Mouse (Mus musculus) CH12.LX (cell line): Measurements from ENCODE around the gene Akt2. TPM values are rescaled to one million over a fixed set of nuclear protein-coding genes. Genes with fewer than 3 reads are reported as not detected.
A peak's percentile ranks its signal among the peaks of the same experiment; 100 is the strongest.

Source experiments
- DNase-seq: peaks from one replicate; pipeline ENCODE4 v3.0.0-alpha.2; 2013; ENCODE audit errors: extremely low read depth
- H3K27ac ChIP-seq: 2 replicates; pipeline ENCODE4 v1.5.1; 2012; ENCODE audit warnings: low read depth, mild to moderate bottlenecking, control low read depth, moderate library complexity; ENCODE audit not compliant: insufficient read depth
- H3K27me3 ChIP-seq: replicated peaks from 2 replicates; pipeline ENCODE3; 2012; ENCODE audit warnings: inconsistent platforms
- H3K36me3 ChIP-seq, 2 experiments: replicated peaks in 1 of 2; 2 replicates each; pipeline versions ENCODE3 to v1.6.1; 2012; ENCODE audit warnings: inconsistent platforms in 1 of 2, low read length in 1 of 2, mild to moderate bottlenecking in 1 of 2, mixed read lengths in 1 of 2, moderate library complexity in 1 of 2; ENCODE audit not compliant: control insufficient read depth in 1 of 2, insufficient read depth in 1 of 2
- H3K4me1 ChIP-seq, 2 experiments: 2 replicates each; pipeline ENCODE4 v1.6.1; 2012; ENCODE audit warnings: inconsistent platforms in 1 of 2, moderate library complexity in 1 of 2; ENCODE audit not compliant: insufficient read depth in 2 of 2, control insufficient read depth in 1 of 2
- H3K4me2 ChIP-seq: 2 replicates; pipeline ENCODE4 v1.6.1; 2012; ENCODE audit warnings: low read depth, mild to moderate bottlenecking, control low read depth; ENCODE audit not compliant: poor library complexity, insufficient read depth, severe bottlenecking
- H3K4me3 ChIP-seq, 3 experiments: fragments of 150-350 bp in 1 of 3; sonication (generic) in 1 of 3; replicated peaks in 1 of 3; 2 replicates each; pipeline versions ENCODE3 to v1.5.1; 2011 to 2012; ENCODE audit warnings: low read depth in 2 of 3, low read length in 2 of 3, mild to moderate bottlenecking in 2 of 3, moderate library complexity in 2 of 3, control low read depth in 1 of 3, improper control_type of control experiment in 1 of 3, inconsistent platforms in 1 of 3, mixed read lengths in 1 of 3; ENCODE audit not compliant: poor library complexity in 1 of 3
- H3K79me2 ChIP-seq: replicated peaks from 2 replicates; pipeline ENCODE4 v1.6.1; 2012; ENCODE audit warnings: mild to moderate bottlenecking, moderate library complexity; ENCODE audit not compliant: control insufficient read depth, poor library complexity, insufficient read depth, severe bottlenecking; ENCODE audit errors: extremely low read depth
- H3K9ac ChIP-seq: 2 replicates; pipeline ENCODE4 v1.6.1; 2012; ENCODE audit warnings: low read depth, mild to moderate bottlenecking, control low read depth, moderate library complexity; ENCODE audit not compliant: insufficient read depth
- H3K9me3 ChIP-seq: replicated peaks from 2 replicates; pipeline ENCODE3; 2012; ENCODE audit warnings: low read length, inconsistent platforms, mixed read lengths
- BHLHE40 ChIP-seq: IDR thresholded peaks from 2 replicates; pipeline ENCODE4 v1.6.1; 2011; ENCODE audit warnings: mild to moderate bottlenecking, low read depth, low read length, improper control_type of control experiment
- CHD1 ChIP-seq: IDR thresholded peaks from 2 replicates; pipeline ENCODE4 v1.6.1; 2012; ENCODE audit warnings: low read depth, low read length, improper control_type of control experiment, inconsistent platforms
- CHD2 ChIP-seq: IDR thresholded peaks from 2 replicates; pipeline ENCODE4 v1.6.1; 2011; ENCODE audit warnings: low read length, improper control_type of control experiment
- CTCF ChIP-seq, 2 experiments: IDR thresholded peaks in 1 of 2; conservative IDR thresholded peaks in 1 of 2; 2 replicates each; pipeline ENCODE4 v1.5.1; 2011 to 2012; ENCODE audit warnings: low read depth in 2 of 2, low read length in 2 of 2, improper control_type of control experiment in 1 of 2, inconsistent platforms in 1 of 2, mild to moderate bottlenecking in 1 of 2, moderate library complexity in 1 of 2
- E2F4 ChIP-seq: IDR thresholded peaks from 2 replicates; pipeline ENCODE4 v1.6.1; 2011; ENCODE audit warnings: low read depth, low read length, improper control_type of control experiment; ENCODE audit not compliant: insufficient replicate concordance
- ETS1 ChIP-seq: conservative IDR thresholded peaks from 2 replicates; pipeline ENCODE4 v1.6.1; 2012; ENCODE audit warnings: low read depth, mild to moderate bottlenecking, inconsistent platforms, low read length, improper control_type of control experiment, moderate library complexity
- GABPA ChIP-seq: IDR thresholded peaks from 2 replicates; pipeline ENCODE4 v1.6.1; 2012; ENCODE audit warnings: low read depth, low read length, improper control_type of control experiment, inconsistent platforms; ENCODE audit not compliant: insufficient replicate concordance
- IRF4 ChIP-seq: IDR thresholded peaks from 2 replicates; pipeline ENCODE4 v1.6.1; 2014; ENCODE audit warnings: low read depth, mild to moderate bottlenecking, inconsistent platforms, low read length, improper control_type of control experiment
- JUN ChIP-seq: IDR thresholded peaks from 2 replicates; pipeline ENCODE4 v1.6.1; 2011; ENCODE audit warnings: low read depth, mild to moderate bottlenecking, low read length, improper control_type of control experiment, moderate library complexity; ENCODE audit not compliant: insufficient read depth
- JUND ChIP-seq: conservative IDR thresholded peaks from 2 replicates; pipeline ENCODE4 v1.6.1; 2011; ENCODE audit warnings: low read depth, low read length, improper control_type of control experiment
- MAFK ChIP-seq: IDR thresholded peaks from 2 replicates; pipeline ENCODE4 v1.6.1; 2011; ENCODE audit warnings: low read length, improper control_type of control experiment; ENCODE audit not compliant: insufficient replicate concordance
- MAX ChIP-seq: IDR thresholded peaks from 2 replicates; pipeline ENCODE4 v1.6.1; 2011; ENCODE audit warnings: low read length, improper control_type of control experiment
- MEF2A ChIP-seq: IDR thresholded peaks from 2 replicates; pipeline ENCODE4 v1.6.1; 2014; ENCODE audit warnings: low read depth, mild to moderate bottlenecking, inconsistent platforms, low read length, improper control_type of control experiment, borderline replicate concordance
- MYC ChIP-seq: IDR thresholded peaks from 2 replicates; pipeline ENCODE4 v1.6.1; 2011; ENCODE audit warnings: low read depth, mild to moderate bottlenecking, improper control_type of control experiment, low read length
- PAX5 ChIP-seq: IDR thresholded peaks from 2 replicates; pipeline ENCODE4 v1.6.1; 2012; ENCODE audit warnings: low read length, inconsistent platforms, mixed read lengths
- POLR2A ChIP-seq: IDR thresholded peaks from 2 replicates; pipeline ENCODE4 v1.6.1; 2011; ENCODE audit warnings: low read depth, mild to moderate bottlenecking, improper control_type of control experiment, low read length
- POLR2AphosphoS2 ChIP-seq: IDR thresholded peaks from 2 replicates; pipeline ENCODE4 v1.6.1; 2011; ENCODE audit warnings: low read depth, low read length, improper control_type of control experiment
- RCOR1 ChIP-seq: conservative IDR thresholded peaks from 2 replicates; pipeline ENCODE4 v1.6.1; 2012; ENCODE audit warnings: low read depth, mild to moderate bottlenecking, inconsistent platforms, low read length, improper control_type of control experiment
- SIN3A ChIP-seq: IDR thresholded peaks from 2 replicates; pipeline ENCODE4 v1.6.1; 2012; ENCODE audit warnings: low read length, improper control_type of control experiment, inconsistent platforms
- SMC3 ChIP-seq: IDR thresholded peaks from 2 replicates; pipeline ENCODE4 v1.6.1; 2011; ENCODE audit warnings: low read depth, low read length, improper control_type of control experiment
- TBP ChIP-seq: conservative IDR thresholded peaks from 2 replicates; pipeline ENCODE4 v1.6.1; 2011; ENCODE audit warnings: low read depth, low read length, improper control_type of control experiment
- UBTF ChIP-seq: IDR thresholded peaks from 2 replicates; pipeline ENCODE4 v1.6.1; 2012; ENCODE audit warnings: low read depth, mild to moderate bottlenecking, inconsistent platforms, low read length, improper control_type of control experiment, moderate library complexity
- ZMIZ1 ChIP-seq: IDR thresholded peaks from 2 replicates; pipeline ENCODE4 v1.6.1; 2012; ENCODE audit warnings: low read depth, mild to moderate bottlenecking, inconsistent platforms, low read length, improper control_type of control experiment
- ZNF384 ChIP-seq: IDR thresholded peaks from 2 replicates; pipeline ENCODE4 v1.6.1; 2012; ENCODE audit warnings: low read depth, low read length, improper control_type of control experiment, inconsistent platforms
- dilution Hi-C: fragments of 300-500 bp; cut with MboI; formaldehyde crosslinking; loops from 2 replicates; pipeline ENCODE4 v1.14.3; 2020; ENCODE audit warnings: low sequenced_read_pairs; ENCODE audit not compliant: extremely low pct_unique_long_range_greater_than_20kb, extremely low pct_ligation_motif_present
- in situ Hi-C: fragments of 300-500 bp; cut with MboI; formaldehyde crosslinking; loops from 3 replicates; pipeline ENCODE4 v1.14.3; 2019; ENCODE audit warnings: low sequenced_read_pairs, low pct_ligation_motif_present, low pct_unique_long_range_greater_than_20kb, mixed read lengths
- polyA plus RNA-seq: library from polyadenylated mRNA; unstranded; fragments of >175 nt; gene quantifications from 2 replicates; pipeline ENCODE4 v1.2.1, GENCODE M21; 2012; ENCODE audit warnings: low read depth; ENCODE audit not compliant: insufficient read length
- total RNA-seq, 2 experiments: library from RNA; depleted of rRNA; stranded (reverse); fragments of 300-350 nt in 1 of 2; fragments of >200 nt in 1 of 2; gene quantifications; 2 replicates each; pipeline ENCODE4 v1.2.3; 2012 to 2014

The Akt2 gene
- total and polyA plus RNA-seq, 3 experiments: 39.5 to 77.3 (median 40.3) TPM

GRCm38 (mm10) chr7:27592934-27593645 lies 1.7 kb downstream of the Akt2 start:
- Histone ChIP-seq H3K4me3 (peak overlapping the region in 2 of 3 experiments; percentile 71 to 85), H3K79me2 (0 out of 2 replicates have a peak, but pooled peaks cover 11% of the 10 kb centered on the region), H3K9me3 (no peaks in the 10 kb centered on the region), H3K27ac (no peak overlapping the region), H3K27me3 (no peaks in the 10 kb centered on the region), H3K4me2 (peak overlapping the region; percentile 62), H3K9ac (no peak overlapping the region), H3K4me1 (peaks cover 28 to 55% of the 10 kb centered on the region in 2 experiments), H3K36me3 (peaks cover 0 to 44% of the 10 kb centered on the region in 2 experiments)
- DNase-seq: no peak
- in situ Hi-C loops: no loop called here
- dilution Hi-C loops: no loop called here
- TF ChIP-seq ETS1: no peak
- no peak for TF ChIP-seq ZNF384
- TF ChIP-seq MYC: no peak
- TF ChIP-seq MAX: 0 out of 2 replicates have a peak, but pooled peaks have one; percentile 14
- TF ChIP-seq JUND: no peak

- in situ Hi-C loops: no loop called here
- no peak overlapping the region for H3K4me3 ChIP-seq
- H3K9me3 ChIP-seq: no peaks in the 10 kb centered on the region
- peaks cover 11% of the 10 kb centered on the region; the same call in 1 of the 2 replicates for H3K79me2 ChIP-seq
- no peak overlapping the region for H3K4me2 ChIP-seq
- DNase-seq: no peak
- H3K27me3 ChIP-seq: no peaks in the 10 kb centered on the region
- peaks cover 0 to 43% of the 10 kb centered on the region in 2 experiments for H3K36me3 ChIP-seq
- dilution Hi-C loops: no loop called here
- no peak for TF ChIP-seq MEF2A
- TF ChIP-seq CHD1: no peak
- TF ChIP-seq JUN: no peak
- no peak for TF ChIP-seq CTCF (conservative IDR thresholded peaks at IDR 0.05 in 1 of 2, IDR thresholded peaks at IDR 0.05 in 1 of 2; ENCODE audit: low read depth in 2 of 2, low read length in 2 of 2)
- no peak for TF ChIP-seq E2F4
- TF ChIP-seq POLR2A: no peak
- TF ChIP-seq SMC3: no peak
- no peak for TF ChIP-seq PAX5
- no peak for TF ChIP-seq BHLHE40
- no peak for TF ChIP-seq SIN3A
- no peak for TF ChIP-seq TBP
- no peak for TF ChIP-seq GABPA
- TF ChIP-seq MAFK: no peak
- no peak for TF ChIP-seq RCOR1
- TF ChIP-seq CHD2: no peak
- TF ChIP-seq ETS1: no peak
- TF ChIP-seq POLR2AphosphoS2: no peak
- no peak for TF ChIP-seq UBTF
- no peak for TF ChIP-seq ZMIZ1
- no peak for TF ChIP-seq IRF4
- no peak overlapping the region for H3K9ac ChIP-seq
- peaks cover 28 to 92% of the 10 kb centered on the region in 2 experiments for H3K4me1 ChIP-seq
- H3K27ac ChIP-seq: no peak overlapping the region
These were observed 5.5 kb downstream of the Akt2 start for GRCm38 (mm10) chr7:27596586-27597503.
